Mouse (Mus musculus) cortical plate, adult 2 months (tissue): ENCODE measurements around the gene Ubr3.

Source experiments
- CTCF ChIP-seq: fragments of 200-500 bp; IDR thresholded peaks from 2 replicates; pipeline ENCODE4 v1.5.1; 2011; ENCODE audit warnings: mild to moderate bottlenecking, control low read depth, low read length; ENCODE audit not compliant: insufficient read depth; ENCODE audit errors: extremely low read depth
- POLR2A ChIP-seq: fragments of 200-500 bp; IDR thresholded peaks from 2 replicates; pipeline ENCODE4 v1.6.1; 2011; ENCODE audit warnings: mild to moderate bottlenecking, low read length, control low read depth; ENCODE audit not compliant: insufficient read depth; ENCODE audit errors: extremely low read depth

- no peak for TF ChIP-seq CTCF
- TF ChIP-seq POLR2A, result no peak
Observed at GRCm38 (mm10) chr2:69885050-69885449, 12.0 kb upstream of the Ubr3 start.
